Mouse (Mus musculus) layer of hippocampus, postnatal 14 days (tissue): Measurements from ENCODE around the gene Haghl. TPM values are rescaled to one million over a fixed set of nuclear protein-coding genes. Genes with fewer than 3 reads are reported as not detected.

Experiments
- DNase-seq, 2 experiments: peaks; one replicate each; pipeline ENCODE4 v3.0.0; 2021 to 2022; ENCODE audit warnings: low spot score in 2 of 2, mixed read lengths in 1 of 2
- total RNA-seq, 2 experiments: library from RNA; stranded (reverse); gene quantifications; 2 replicates each; pipeline ENCODE4 v1.2.3; 2021

Gene Haghl
- total RNA-seq, 2 experiments from 2014 or later: 125 to 128 TPM

GRCm38 (mm10) chr17:25791320-25791842 is 5.9 kb upstream of the Haghl start:
- no peak for DNase-seq

- no peak for DNase-seq
Observed at GRCm38 (mm10) chr17:25786781-25787504, 1.5 kb upstream of the Haghl start.

GRCm38 (mm10) chr17:25786280-25786679 is 807 bp upstream of the Haghl start, which contains the start of gene Ccdc78:
Ccdc78 (plus strand) TSS chr17:25786580.
- DNase-seq: no peak

GRCm38 (mm10) chr17:25783861-25784574 is 1.5 kb downstream of the Haghl start:
- DNase-seq: no peak

GRCm38 (mm10) chr17:25783086-25783485 is 2.4 kb downstream of the Haghl start:
- DNase-seq: no peak

- no peak for DNase-seq
Observed at GRCm38 (mm10) chr17:25781339-25781738, 4.1 kb downstream of the Haghl start.

GRCm38 (mm10) chr17:25777948-25778347 is 7.5 kb downstream of the Haghl start:
- DNase-seq: no peak

GRCm38 (mm10) chr17:25775318-25776062 is 10.0 kb downstream of the Haghl start:
- no peak for DNase-seq

GRCm38 (mm10) chr17:25773549-25774120 is 11.8 kb downstream of the Haghl start, which contains the start of gene Narfl:
Narfl (plus strand) TSS chr17:25773776.
- DNase-seq: peak; percentile 98 to 99

- DNase-seq: no peak
Observed at GRCm38 (mm10) chr17:25769331-25769730, 16.1 kb downstream of the Haghl start.

- no peak for DNase-seq
Observed at GRCm38 (mm10) chr17:25765886-25766285, 19.6 kb downstream of the Haghl start.

- DNase-seq: no peak
Observed at GRCm38 (mm10) chr17:25762591-25762990, 22.9 kb downstream of the Haghl start.

GRCm38 (mm10) chr17:25761561-25761970 is 23.9 kb downstream of the Haghl start:
- peak; percentile 41 to 72 for DNase-seq

GRCm38 (mm10) chr17:25760148-25760547 is 25.3 kb downstream of the Haghl start:
- DNase-seq: no peak

GRCm38 (mm10) chr17:25757691-25758090 is 27.8 kb downstream of the Haghl start:
- DNase-seq: no peak

- no peak for DNase-seq
Observed at GRCm38 (mm10) chr17:25756378-25757242, 28.9 kb downstream of the Haghl start.

- DNase-seq: no peak
Observed at GRCm38 (mm10) chr17:25755627-25756377, 29.7 kb downstream of the Haghl start.

GRCm38 (mm10) chr17:25755086-25755485 is 30.4 kb downstream of the Haghl start:
- no peak for DNase-seq

GRCm38 (mm10) chr17:25754241-25754640 is 31.2 kb downstream of the Haghl start, which contains the start of gene Msln:
Msln (minus strand) TSS chr17:25754378.
- DNase-seq: no peak
